Mouse (Mus musculus): ENCODE results near the gene Tut7. TPM values are rescaled to one million over a fixed set of nuclear protein-coding genes. Genes with fewer than 3 reads are reported as not detected.
"Not testable (repeated sequence)": the region's sequence is repeated elsewhere in the genome, so short reads cannot be mapped to it uniquely, and the experiment has no call there.

Gene Tut7
- total RNA-seq, 2 experiments from 2014 or later: 37.3 to 41.5 TPM

GRCm38 (mm10) chr13:59836101-59836798 lies 13.3 kb upstream of the Tut7 start:
- DNase-seq: no peak
- intact Hi-C loops (cut with DNase I; ENCODE audit: low total_unique reads): no loop called here

- no peak for DNase-seq
- intact Hi-C loops (cut with DNase I; ENCODE audit: low total_unique reads): no loop called here
Measured at GRCm38 (mm10) chr13:59834786-59835452, 12.0 kb upstream of the Tut7 start.

DNA sequence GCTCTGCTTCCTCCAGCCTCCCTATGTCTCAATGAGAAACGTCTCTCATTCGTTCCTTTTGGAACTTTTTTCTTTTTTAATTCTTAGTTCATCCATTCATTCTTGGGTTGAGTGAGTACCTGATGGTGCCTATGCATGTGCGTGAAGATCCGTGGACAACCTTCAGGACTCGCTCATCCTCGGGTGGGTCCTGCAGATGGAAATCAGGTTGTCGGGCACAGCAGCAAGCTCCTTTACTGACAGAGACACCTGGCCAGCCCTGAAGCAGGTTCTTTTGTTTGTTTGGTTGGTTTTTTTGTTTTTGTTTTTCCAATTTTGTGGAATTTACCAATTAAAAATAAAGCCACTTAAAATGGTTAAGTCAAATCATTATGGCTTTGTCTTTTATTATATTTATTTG lies 9.9 kb upstream of the Tut7 start:
- intact Hi-C loops (cut with DNase I; ENCODE audit: low total_unique reads): no loop called here
- no peak for DNase-seq

DNA sequence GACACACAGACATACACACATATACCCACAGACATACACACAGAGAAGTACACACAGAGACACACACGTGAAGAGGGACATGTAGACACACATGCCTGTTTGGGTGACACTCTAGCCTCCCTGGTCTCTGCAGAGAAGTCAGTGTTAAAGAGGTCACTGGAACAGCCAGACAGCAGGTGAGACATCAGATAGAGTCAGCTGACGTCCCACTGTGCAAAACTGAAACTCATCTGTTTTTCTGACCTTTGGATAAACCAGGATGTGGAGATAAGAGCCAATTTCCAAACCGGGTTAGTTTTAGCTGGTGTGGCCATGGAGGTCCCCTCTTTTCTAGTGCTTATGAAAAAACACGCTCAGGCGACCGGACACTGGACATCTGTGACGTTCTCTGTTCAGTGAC lies 9.5 kb upstream of the Tut7 start:
- DNase-seq: no peak
- intact Hi-C loops (cut with DNase I; ENCODE audit: low total_unique reads): no loop called here

- intact Hi-C loops (cut with DNase I; ENCODE audit: low total_unique reads): no loop called here
- no peak for DNase-seq
Measured at GRCm38 (mm10) chr13:59825966-59826365, 3.0 kb upstream of the Tut7 start.

GRCm38 (mm10) chr13:59820836-59821235 lies 2.1 kb downstream of the Tut7 start:
- intact Hi-C loops (cut with DNase I; ENCODE audit: low total_unique reads): no loop called here
- DNase-seq: no peak

- no peak for DNase-seq
- intact Hi-C loops (cut with DNase I; ENCODE audit: low total_unique reads): no loop called here
Measured at GRCm38 (mm10) chr13:59820114-59820513, 2.8 kb downstream of the Tut7 start.

GRCm38 (mm10) chr13:59817352-59817751 lies 5.6 kb downstream of the Tut7 start:
- intact Hi-C loops (cut with DNase I; ENCODE audit: low total_unique reads): no loop called here

DNA sequence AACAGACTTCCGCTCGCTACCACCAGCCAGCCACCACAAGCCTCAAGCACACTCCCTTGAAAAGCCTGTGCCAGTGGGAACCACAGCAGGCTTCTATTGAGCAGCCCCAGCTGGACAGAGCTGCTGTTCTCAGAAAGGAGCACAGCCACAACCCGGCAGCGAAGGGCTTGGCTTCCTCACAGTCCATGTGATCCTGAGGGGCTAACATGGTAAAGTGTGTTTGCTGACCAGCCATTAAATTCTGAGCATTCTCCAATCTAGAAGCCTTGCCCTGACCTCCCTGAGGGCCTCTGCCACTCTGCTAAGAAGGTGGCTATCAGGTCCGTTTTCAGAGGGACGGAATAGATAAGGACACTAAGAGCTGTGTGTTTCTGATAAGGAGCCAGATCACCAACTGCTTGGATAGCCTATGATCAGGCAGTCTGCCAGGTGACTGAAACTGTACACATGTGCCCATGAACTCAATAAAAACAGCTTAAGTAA lies 8.8 kb downstream of the Tut7 start:
- DNase-seq: no peak
- intact Hi-C loops (cut with DNase I; ENCODE audit: low total_unique reads): no loop called here

More at GRCm38 (mm10) chr13:59817352-59817751, 5.6 kb downstream of the Tut7 start:
- DNase-seq: no peak

DNA sequence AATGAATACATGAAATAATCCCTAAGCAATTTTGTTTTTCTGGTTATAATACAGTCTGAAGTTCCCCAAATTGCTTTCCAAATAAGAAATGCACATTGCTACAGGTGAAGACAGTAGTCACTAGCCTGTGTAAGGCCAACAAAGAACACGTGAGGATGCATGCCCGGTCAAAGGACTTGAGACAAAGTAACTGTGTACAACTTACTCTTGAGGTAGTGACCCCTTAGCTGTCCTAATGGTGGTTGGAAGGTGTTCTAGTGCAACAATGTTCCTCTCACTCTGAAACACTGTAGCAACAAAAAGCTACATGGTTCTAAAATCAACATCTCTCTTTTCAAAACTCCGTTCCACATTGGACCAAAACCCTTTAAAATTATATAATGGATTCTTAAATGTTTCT lies 11.4 kb downstream of the Tut7 start:
- no peak for DNase-seq
- intact Hi-C loops (cut with DNase I; ENCODE audit: low total_unique reads): no loop called here

DNA sequence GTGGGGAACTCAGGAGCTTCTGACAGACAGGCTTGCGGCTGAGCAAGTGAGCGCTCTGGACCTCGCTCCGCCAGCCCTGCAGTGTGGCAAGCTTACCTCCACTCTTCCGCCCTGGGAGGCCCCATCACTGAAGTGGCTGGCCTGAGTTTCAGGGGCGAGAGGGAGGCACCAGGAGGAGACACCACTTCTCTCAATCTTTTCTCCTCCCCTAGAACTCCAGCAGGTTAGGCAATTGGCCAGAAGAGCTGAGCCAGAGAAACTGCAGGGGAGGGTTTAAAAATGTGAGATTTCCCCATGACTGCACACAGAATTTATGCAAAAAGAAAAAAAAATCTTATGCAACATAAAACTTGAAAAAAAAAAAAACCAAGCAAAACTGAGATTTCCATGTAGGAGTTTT lies 21.9 kb downstream of the Tut7 start:
- intact Hi-C loops (cut with DNase I; ENCODE audit: low total_unique reads): no loop called here
- DNase-seq: no peak

DNA sequence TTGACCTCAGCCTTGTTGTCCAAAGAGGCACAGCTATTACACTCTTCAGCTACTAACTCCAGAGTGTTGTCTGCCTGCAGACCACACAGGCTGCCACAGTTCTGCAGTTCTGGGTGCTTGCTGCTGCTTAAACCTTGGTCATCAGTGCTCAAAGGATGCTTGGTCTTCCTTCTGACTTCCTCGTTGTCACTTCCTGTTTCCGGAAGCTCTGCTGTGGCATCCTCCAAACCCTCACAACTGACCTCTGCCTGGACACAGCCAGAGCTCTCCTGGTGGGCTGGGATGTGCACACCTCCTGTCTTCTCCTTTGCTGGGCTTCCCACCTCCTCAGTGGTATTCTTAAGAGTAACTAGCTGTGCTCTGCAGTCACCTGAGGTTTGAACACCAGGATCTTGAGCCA lies 22.9 kb downstream of the Tut7 start:
- intact Hi-C loops (cut with DNase I; ENCODE audit: low total_unique reads): no loop called here
- no peak for DNase-seq

DNA sequence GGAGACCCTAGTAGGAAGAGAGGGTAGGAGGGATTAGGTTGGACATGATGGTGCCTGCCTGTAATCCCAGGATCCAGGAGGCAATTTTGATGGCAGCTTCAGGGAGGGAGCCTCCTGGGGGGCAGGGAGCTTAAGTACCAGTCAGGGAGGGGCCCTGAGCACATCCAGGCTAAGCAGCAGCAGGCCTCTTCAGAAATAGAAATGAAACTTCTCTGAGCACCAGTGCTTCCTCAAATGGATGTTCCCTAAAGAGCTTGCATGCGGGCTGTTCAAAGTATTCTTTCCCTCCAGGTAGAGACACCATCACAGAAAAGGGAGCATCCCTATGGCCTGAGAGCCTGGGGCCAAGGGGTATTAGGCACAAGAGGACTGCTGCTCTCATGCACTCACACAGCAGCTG lies 24.6 kb downstream of the Tut7 start:
- intact Hi-C loops (cut with DNase I; ENCODE audit: low total_unique reads): no loop called here
- DNase-seq: no peak

GRCm38 (mm10) chr13:59796466-59796848 lies 26.5 kb downstream of the Tut7 start:
- DNase-seq: no peak
- intact Hi-C loops (cut with DNase I; ENCODE audit: low total_unique reads): no loop called here

DNA sequence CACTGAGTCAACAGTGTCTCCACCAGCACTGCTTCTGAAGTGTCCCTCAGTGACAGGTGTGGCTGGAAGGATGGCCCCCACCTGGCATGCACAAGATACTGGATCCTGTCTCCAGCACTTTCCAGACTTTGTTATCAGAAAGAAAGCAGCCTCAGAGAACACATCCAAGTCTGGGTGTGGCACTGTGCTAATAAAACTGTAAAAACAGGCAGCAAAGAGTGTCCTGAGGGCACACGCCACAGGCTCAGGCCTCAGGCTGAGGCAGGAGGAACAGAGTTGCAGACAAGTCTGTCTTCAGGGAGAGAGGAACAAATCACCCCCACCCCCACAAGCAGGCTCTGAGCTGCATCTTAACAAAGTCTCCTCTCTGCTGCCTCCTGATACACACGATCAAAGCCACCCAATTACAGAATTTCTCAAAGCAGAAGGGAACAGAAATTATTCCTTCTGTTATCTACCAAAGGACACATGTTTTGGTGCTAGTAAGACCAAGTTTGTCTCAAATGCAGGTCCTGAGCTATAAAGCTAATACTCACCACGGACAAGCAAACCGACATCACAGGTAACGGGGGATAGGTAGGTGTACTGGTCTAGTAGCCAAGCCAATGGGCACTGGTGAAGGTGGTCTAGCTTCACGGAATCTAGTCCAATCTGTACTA lies 27.0 kb downstream of the Tut7 start:
- no peak for DNase-seq
- intact Hi-C loops (cut with DNase I; ENCODE audit: low total_unique reads): no loop called here

GRCm38 (mm10) chr13:59794786-59795185 lies 28.2 kb downstream of the Tut7 start:
- DNase-seq: no peak
- intact Hi-C loops (cut with DNase I; ENCODE audit: low total_unique reads): no loop called here

DNA sequence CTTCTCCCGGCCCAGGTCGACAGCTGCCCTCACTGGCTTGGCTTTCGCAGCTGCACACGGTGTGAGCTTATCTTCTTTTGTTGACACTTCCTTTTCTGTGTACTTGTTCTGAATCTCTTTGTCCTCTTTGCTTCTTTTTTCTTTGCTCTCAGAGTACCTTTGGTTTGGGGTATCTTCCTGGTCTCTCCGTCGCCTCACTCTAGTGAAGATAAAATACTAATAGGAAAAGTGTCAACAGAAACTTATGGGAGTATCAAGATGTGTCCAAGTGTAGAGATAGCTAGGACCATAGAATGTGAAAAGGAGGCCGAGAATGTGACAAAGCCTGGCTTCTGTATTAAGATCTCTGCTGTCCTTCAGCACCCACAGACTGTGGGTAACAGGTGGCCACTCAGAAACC lies 40.8 kb downstream of the Tut7 start, which contains the start of gene Gm49354:
Gene Gm49354 (minus strand): TSS at position 101 of the 400 bp plus-strand sequence.
- intact Hi-C loops (cut with DNase I; ENCODE audit: low total_unique reads): no loop called here
- DNase-seq: no peak

DNA sequence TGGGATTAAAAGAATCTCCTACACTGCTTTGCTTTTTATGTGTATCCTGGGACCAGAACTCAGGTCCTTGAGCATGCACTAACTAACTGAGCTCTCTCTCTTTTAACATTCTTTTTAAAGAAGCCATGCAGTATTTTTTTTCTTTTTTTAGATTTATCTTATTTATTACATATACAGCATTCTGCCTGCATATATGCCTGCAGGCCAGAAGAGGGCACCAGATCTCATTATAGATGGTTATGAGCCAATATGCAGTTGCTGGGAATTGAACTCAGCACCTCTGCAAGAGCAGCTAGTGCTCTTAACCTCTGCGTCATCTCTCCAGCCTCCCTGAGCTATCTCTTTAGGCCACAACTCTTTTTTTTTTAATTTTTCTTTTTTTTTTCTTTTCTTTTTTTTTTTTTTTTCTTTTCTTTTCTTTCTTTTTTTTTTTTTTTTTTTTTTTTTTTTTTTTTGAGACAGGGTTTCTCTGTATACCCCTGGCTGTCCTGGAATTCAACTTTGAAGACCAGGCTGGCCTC lies 43.1 kb downstream of the Tut7 start:
- DNase-seq; intact Hi-C loops (cut with DNase I; ENCODE audit: low total_unique reads): not testable (repeated sequence)

DNA sequence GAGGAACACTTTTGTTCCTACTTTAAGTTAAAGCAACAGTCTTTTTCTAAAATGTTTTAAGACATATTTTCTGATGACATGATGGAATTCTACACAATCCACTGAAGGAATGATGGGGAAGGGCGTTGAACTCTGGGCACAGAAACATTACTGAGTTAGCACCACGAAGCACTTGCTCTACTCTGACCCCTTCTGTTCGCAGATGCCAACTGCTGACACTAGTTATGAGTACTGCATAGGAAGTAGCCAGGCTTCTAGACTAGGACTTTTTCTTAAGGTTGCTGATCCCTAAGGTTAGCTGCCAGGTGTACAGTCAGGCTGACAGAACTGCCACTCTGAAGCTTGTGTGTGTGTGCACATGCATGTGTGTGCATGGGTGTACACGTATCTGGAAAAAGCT lies 43.7 kb downstream of the Tut7 start:
- intact Hi-C loops (cut with DNase I; ENCODE audit: low total_unique reads): no loop called here
- no peak for DNase-seq

DNA sequence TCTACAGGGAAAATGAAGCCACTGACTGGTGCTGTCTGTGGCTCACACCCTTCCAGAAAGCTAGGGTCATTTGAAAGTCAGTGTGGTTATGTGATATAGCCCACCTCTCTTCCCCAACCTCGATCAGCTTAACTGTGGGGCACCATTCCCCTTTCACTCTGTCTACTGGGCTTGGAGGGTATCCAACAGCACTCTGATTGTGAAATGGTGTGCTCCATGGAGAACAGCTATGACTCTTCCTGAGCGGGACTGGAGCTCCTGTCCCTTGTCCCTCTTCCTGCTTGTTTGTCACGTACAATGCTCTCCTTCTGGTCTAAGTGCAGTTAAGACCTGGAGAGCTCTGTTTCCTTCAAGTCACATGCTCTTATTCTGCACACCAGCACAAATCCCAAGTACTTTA lies 47.8 kb downstream of the Tut7 start:
- no peak for DNase-seq
- intact Hi-C loops (cut with DNase I; ENCODE audit: low total_unique reads): no loop called here
